Mouse (Mus musculus) ovary, postnatal 10 days (tissue): ENCODE data around the gene Fkrp.
A peak's percentile ranks its signal among the peaks of the same experiment; 100 is the strongest.

ENCODE experiments used
- DNase-seq: peaks from one replicate; pipeline ENCODE4 v3.0.0; 2022; ENCODE audit warnings: low spot score

Gene Fkrp

GRCm38 (mm10) chr7:16792316-16792715, 24.2 kb downstream of the Fkrp start:
- no peak for DNase-seq

DNA sequence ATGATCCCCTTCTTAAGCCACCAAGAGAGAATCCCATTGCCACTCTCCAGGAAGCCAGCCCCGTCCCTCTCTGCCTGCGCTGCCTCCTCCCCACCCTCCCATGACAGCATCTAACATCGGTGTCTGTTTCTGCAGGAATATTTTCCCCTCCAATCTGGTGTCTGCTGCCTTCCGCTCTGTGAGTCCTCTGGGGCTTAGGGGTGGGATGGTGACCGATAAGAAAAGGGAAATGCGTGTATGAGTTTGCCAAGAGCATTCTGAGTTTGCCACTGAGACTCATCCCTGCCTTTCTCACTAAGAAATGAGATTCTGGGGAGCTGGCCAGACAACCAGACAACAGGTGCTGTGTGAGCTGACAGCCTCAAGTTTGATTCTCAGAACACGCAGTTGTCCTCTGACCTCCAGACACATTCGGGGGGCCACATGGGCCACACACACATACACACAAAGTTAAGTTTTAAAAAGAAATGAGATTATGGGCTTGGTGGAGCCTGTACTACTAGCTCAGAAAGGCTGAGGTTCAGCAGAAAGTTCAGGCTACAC, 30.9 kb downstream of the Fkrp start:
- DNase-seq, result no peak

GRCm38 (mm10) chr7:16784498-16784976, 32.0 kb downstream of the Fkrp start:
- DNase-seq, result no peak

- no peak for DNase-seq
These were observed 32.6 kb downstream of the Fkrp start for GRCm38 (mm10) chr7:16783758-16784415.

- no peak for DNase-seq
These were observed 33.3 kb downstream of the Fkrp start for GRCm38 (mm10) chr7:16783224-16783688.

DNA sequence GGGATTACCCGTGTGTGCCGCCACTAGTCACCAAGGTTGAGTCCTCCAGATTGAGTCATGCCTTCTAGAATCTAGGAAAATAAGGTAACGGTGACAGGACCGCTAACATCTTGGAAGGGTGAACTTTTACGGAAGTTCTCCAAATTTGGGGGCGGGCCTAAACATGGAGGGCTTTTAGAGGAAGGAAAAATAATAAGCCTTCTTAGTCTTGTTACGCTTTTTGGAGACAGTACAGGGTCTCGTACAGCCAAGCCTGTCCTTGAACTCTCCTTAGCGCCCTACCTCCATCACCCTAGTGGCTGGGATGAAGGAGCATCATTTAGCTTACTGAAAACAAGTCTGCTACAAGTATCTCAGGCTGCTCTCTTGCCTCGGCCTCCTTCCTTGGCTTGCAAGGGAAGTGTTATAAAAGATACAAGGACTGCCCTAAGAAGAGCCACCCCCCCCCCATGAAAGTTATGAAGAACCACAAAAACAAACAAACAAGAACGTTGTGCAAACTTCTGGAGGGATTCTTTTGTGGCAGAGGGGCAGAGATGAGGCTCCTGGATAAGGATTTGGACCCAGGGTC, 33.9 kb downstream of the Fkrp start:
- no peak for DNase-seq

DNA sequence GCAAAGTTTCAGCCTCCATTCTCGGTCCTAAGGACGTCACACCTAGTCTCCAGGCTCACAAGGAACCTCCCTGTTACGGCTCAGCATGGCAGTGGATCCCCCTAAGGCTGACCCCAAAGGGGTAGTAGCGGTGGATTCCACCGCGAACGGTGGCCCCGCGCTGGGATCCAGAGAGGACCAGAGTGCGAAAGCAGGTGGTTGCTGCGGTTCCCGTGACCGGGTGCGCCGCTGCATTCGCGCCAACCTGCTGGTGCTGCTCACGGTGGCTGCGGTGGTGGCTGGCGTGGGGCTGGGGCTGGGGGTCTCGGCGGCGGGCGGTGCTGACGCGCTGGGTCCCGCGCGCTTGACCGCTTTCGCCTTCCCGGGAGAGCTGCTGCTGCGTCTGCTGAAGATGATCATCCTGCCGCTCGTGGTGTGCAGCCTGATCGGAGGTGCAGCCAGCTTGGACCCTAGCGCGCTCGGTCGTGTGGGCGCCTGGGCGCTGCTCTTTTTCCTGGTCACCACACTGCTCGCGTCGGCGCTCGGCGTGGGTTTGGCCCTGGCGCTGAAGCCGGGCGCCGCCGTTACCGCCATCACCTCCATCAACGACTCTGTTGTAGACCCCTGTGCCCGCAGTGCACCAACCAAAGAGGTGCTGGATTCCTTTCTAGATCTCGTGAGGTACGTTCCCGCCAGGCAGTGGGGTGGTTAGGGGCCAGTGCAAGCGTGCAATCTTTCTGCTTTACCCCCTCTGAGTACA, 34.5 kb downstream of the Fkrp start:
- DNase-seq, result no peak

GRCm38 (mm10) chr7:16781555-16781815, 35.0 kb downstream of the Fkrp start:
- no peak for DNase-seq

DNA sequence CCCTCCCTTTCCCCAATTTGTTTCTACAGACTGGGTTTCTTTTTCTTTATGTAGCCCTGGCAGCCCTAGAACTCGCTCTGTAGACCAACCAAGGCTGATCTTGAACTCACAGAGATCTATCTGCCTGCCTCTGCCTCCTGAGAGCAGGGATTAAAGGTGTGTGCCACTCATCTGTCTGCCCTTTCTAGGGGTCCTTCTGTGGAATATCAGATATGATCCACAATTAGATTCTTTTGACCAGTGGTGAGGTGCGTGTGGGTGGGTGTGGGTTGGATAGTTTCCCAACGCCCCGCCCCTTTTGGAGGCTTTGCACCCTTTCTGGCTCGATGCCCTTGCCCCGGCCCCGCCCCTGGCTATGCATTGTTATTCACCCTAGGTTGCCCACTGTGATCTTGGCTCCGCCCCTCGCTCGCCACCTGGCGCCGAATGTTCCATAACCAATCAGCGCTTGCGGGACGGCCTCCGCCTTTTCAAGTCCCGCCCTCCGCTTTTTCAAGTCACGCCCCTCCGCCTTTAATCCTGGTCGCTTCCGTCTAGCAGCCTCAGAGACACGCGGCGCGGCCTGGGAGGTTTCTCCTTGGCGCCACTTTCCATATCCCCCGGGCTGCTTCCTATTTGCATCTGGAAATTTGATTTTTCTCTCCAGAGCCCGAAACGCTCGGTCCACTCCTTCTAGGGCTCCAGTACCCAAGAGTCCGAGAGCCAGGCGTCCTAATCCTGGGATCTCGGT, 35.5 kb downstream of the Fkrp start, which contains the start of gene Slc1a5:
Gene Slc1a5, plus strand, starts transcription at position 516 of the 730 bp plus-strand sequence.
- peak; percentile 89 for DNase-seq

GRCm38 (mm10) chr7:16780076-16780475, 36.5 kb downstream of the Fkrp start:
- no peak for DNase-seq

GRCm38 (mm10) chr7:16775888-16776287, 40.6 kb downstream of the Fkrp start:
- no peak for DNase-seq

DNA sequence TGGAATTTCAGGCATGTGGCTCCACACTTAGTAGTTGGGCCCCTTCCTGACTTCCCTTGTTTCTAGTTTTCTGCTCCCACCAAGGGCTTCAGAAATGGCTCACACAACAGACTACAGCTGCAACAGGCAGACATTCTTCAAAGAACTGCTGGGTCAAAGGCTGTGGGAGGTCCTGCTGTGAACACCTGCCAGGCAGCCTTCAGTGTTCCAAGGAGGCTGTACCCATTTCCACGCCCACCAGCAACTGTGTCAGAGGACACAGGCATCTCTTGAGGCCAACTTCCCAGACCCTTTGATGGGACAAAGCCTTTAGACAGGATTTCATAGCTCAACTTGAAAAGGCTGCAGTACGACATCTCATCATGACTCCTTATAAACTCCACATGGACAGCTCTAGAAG, 50.1 kb downstream of the Fkrp start:
- no peak for DNase-seq

- DNase-seq, result no peak
These were observed 52.9 kb downstream of the Fkrp start for GRCm38 (mm10) chr7:16763463-16764218.

DNA sequence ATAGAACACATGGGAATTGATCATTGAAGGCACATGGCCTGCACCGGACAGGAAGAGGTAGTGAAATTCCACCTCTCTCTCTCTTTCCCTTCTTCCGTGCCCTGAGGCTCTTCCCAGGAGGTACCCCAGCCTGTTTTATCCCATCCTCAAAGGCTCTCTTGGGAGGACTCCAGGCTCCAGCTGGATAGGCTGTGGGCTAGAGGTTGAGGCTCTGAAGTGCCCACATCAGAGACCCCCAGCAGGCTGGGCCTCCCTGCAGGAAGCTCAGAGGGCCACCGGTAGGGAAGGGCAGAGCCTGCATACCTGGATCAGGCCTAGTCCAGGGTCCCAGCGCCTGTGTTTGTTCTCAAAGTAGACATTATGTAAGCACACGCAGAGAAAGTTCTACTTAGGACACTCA, 54.9 kb downstream of the Fkrp start:
- DNase-seq, result no peak

- no peak for DNase-seq
These were observed 55.5 kb downstream of the Fkrp start for GRCm38 (mm10) chr7:16761005-16761481.

DNA sequence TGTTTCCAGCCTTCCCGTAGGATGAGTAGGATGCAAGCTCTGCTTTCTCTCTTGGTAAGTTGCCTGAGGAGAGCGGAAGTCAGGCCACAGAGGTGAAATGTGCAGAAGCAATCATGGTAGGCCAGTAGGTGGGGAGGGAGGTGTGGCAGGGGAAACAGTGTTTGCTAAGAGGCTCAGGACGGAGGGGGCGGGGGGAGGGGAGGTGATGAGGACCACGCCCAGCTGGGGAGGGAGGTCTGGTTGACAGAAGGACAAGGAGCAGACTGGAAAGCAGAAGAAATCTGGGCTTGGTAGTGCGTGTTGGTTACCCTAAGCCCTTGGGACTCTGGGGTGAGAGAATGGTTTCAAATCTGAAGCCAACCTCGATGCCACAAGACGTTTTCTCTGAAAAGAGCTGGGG, 56.2 kb downstream of the Fkrp start:
- DNase-seq, result no peak
